Mouse (Mus musculus) frontal cortex, postnatal 36 days (tissue): ENCODE data around the gene 4931422A03Rik.

Experiments
- DNase-seq, 2 experiments: peaks; one replicate each; pipeline ENCODE4 v3.0.0; 2022; ENCODE audit warnings: low spot score in 2 of 2

4931422A03Rik gene

DNA sequence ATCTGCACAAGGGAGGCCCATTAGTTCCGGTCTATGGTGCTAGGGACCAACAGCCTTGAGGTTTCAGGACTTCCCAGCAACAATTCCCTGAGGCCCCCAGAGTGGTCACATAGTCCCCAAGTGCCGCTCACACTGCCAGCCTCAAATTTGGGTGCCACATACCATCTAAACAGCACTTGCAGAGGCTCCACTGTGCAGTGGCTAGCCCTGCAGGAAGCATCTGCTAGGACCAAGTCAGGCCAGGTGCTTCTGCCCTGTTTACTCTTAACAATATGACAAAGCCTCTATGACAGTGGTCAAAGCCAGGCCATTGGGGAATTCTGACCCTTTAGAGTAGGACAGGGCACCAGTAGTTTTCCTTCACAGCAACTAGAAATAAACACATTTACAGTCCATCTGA lies 91.5 kb downstream of the 4931422A03Rik start:
- no peak for DNase-seq

DNA sequence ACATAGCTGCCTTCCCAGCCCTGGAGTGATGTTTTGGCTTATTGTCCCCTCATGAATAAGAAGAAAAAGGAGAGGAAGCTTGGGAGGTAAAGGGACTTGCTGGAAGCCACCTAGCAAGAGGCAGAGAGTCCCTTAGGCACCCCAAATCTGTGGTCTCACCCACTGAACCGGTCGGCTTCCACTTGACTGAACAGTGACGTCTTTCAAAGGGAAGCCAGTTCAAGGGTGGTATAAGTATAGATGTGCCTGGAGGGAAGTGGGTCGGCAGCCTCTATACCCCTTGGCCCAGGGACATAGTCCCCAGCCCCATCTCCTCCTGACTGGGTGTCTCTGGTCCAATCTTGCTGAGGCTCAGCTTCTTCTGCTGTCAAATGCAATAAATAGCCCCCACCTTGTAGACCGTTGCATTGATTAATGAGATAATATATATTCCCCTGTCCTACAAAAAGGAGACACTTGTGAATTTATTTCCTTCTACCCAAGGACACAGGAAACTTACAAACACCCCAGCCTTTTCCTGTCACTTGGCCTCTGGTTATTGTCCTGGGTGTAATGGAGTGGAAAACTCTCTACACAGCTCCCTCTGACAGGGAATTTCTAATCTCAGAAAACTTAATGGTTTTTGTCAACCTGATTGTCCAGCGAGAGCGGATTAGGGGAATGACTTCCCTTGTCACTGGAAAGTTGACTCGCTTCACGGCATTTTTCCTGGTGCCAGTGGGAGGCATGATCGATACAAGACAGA lies 92.3 kb downstream of the 4931422A03Rik start:
- DNase-seq: no peak

- no peak for DNase-seq
Measured at GRCm38 (mm10) chr2:103934670-103935069, 93.5 kb downstream of the 4931422A03Rik start.

- DNase-seq: no peak
Measured at GRCm38 (mm10) chr2:103934270-103934669, 93.9 kb downstream of the 4931422A03Rik start.

DNA sequence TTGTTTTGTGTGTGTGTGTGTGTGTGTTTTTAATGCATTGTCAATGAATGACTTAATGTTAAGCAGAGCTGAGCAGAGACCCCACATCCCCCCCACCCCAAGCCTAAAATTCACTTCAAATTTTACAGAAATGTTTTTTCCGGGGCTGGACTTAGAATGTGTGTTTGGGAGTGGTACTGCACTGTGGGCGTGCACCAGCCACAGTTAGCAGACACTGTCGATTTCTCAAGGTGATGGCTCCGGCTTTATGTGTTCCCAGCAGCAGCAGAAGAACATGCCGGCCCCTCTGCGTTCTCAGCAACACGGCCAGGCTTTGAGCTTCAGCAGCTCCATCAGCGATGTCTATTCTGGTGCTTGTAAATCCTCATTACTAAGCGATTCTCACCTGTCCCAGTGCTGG lies 95.7 kb downstream of the 4931422A03Rik start:
- DNase-seq: no peak

GRCm38 (mm10) chr2:103932025-103932424 lies 96.1 kb downstream of the 4931422A03Rik start:
- DNase-seq: no peak

DNA sequence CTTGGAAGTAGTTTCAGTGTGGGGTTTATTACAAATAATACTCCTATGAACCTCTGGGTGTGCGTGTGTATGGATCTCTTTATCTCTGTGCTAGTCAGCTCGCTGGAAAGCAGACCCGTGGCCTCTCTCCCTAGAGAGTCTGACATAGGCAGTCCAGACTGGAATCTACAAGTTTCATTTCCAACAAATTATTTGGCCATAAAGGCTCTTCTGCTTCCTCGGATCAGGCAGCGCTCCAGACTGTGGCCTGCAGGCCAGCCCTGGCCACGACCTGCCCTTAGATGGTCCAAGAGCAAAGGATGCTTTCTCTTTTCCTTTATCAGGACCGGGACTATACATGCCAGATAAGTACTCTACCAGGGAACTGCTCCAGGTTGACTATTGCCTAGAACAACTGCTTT lies 96.7 kb downstream of the 4931422A03Rik start:
- no peak for DNase-seq

- no peak for DNase-seq
Measured at GRCm38 (mm10) chr2:103930306-103931019, 97.7 kb downstream of the 4931422A03Rik start.

- DNase-seq: no peak
Measured at GRCm38 (mm10) chr2:103927610-103928145, 100.5 kb downstream of the 4931422A03Rik start.

DNA sequence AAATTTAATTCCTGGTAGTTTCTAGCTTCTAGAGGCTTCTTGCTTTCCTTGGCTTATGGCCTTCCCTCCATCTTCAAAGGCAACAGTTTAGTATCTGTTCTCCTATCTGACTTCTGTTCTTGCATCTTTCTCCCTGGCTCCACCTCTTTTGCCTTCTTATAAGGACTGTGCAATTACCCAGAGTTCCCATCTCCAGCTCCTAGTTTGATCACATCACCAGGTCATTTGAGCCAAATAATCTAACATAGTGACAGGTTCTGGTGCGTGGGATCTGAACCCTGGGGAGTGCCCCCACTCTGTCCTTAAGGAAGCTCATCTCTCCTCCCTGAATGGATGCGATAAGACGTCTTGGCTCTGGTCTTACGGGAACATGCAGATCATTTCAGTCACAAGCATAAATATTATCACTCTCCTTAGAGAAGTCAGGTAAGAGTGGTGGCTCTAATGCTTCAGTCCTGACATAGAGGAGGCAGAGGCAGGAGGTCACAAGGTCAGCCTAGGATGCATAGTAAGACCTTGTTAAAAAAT lies 101.5 kb downstream of the 4931422A03Rik start:
- no peak for DNase-seq

GRCm38 (mm10) chr2:103919488-103919887 lies 108.7 kb downstream of the 4931422A03Rik start:
- no peak for DNase-seq

DNA sequence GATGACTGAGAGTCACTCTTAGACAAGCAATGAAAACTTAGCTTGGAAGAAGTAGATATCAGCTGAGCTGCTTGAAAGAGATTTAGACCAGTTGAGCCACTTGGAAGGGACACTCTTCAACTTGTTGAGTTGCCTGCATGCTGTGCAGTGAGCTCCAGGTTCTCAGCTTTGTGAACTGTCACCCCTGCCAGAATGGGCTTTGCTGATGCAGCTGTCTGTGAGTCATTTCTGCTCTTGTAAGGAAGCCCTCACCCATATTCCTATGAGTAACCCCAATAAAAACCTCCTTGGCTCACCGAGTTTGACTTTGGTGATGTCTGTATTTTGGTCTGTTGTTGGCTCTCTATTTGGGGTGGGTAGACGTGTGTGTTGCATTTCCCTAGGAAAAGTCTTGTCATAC lies 109.8 kb downstream of the 4931422A03Rik start:
- no peak for DNase-seq

DNA sequence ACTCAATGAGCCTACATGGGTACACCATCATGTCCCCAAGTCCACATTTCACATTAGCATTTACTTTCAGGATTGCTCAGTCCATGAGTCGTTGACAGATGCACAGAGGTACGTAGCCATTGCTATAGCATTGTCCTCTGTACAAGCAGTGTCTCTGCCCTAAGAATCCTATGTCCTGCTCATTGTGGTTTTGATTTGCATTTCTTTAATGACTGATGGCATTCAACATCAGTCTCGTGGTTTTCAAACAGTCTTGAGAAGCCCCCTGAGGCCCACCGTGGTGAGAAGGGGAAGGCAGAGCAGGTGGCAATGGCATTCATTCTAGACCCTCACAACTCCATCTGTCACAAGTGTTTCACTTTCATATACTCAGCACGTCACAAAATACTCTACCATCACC lies 110.8 kb downstream of the 4931422A03Rik start:
- no peak for DNase-seq
